ENCODE assay signal across 13 mouse cellular contexts in the genomic region with DNA sequence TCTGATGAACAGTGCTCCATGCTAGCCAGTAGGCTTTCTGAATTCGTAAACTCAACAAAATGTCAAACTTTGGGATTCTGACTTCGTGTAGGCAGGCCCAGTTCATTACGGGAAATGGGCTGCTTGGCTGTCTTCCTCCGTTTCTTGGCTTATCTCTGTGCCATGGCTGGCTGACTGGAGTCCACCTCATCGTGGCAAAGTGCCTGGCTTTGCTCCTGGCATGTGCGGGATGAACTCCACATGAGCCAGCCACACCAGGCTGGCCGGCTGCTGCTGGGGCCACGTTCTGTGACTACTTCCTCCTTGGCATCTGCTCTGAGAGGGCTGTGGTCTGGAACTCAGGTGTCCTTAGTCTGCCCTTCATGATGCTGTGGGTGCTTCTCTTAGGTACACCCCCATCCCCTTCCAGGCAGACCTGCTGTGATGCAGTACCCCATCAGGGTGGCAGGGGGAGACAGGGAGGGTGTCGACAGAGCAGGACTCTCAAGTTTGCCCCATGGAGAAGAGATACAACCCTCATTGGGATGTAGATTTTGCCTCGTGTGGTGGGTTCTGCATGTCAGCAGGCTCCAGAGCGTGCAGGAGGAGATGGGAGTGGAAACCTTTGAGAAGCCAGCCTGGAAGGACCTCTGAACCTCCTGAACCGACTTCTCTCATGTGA.
DNase-seq lines count a peak whose midpoint lies in the region; ATAC-seq and TF ChIP-seq lines count a peak whose summit lies in the region.
"Had no signal": no experiment of that assay in that cellular context is flagged by ENCODE, and none has a peak within 500 bp of the region (broad histone marks: within the 10 kb centered on the region; RNA-seq: fewer than 3 reads in every experiment).

No protein-coding gene starts in this region.

- ATAC-seq in erythroblast, adult 5-6 weeks (replicated peaks; ENCODE audit: low FRiP score, poor library complexity, severe bottlenecking) = no peak

- no peak for TF ChIP-seq RAD21 in MEL (IDR thresholded peaks at IDR 0.05; ENCODE audit: low read depth, low read length)

- H3K79me2 ChIP-seq in MEL (ENCODE audit: control insufficient read depth, insufficient read depth, low read length, poor library complexity) = no peaks in the 10 kb centered on the region

- no peaks in the 10 kb centered on the region for H3K27me3 ChIP-seq in E14TG2a.4 (ENCODE audit: insufficient read depth, low read length)
- H3K27me3 ChIP-seq in MEL (ENCODE audit: control insufficient read depth in 1 of 2, insufficient read depth in 2 of 2, low read length in 2 of 2) = no peaks in the 10 kb centered on the region
- H3K27me3 ChIP-seq: megakaryocyte, embryonic 14.5 days had no signal

- TF ChIP-seq CTCF in left cerebral cortex, adult 2 months (IDR thresholded peaks at IDR 0.05) = peak; percentile 25
- TF ChIP-seq CTCF in E14TG2a.4 (conservative IDR thresholded peaks at IDR 0.05; ENCODE audit: low read length) (peak; percentile 47), MEL (IDR thresholded peaks at IDR 0.05 in 2 of 3, conservative IDR thresholded peaks at IDR 0.05 in 1 of 3; ENCODE audit: control insufficient read depth in 1 of 3, insufficient read depth in 1 of 3, low read depth in 2 of 3, low read length in 3 of 3, poor library complexity in 1 of 3, severe bottlenecking in 1 of 3) (peak; percentile 14 to 26 (median 14); a peak in 2 of 6 replicates)

- TF ChIP-seq EP300 in MEL (IDR thresholded peaks at IDR 0.05; ENCODE audit: low read depth in 1 of 2, low read length in 2 of 2) = no peak

- H3K4me3 ChIP-seq in left cerebral cortex, adult 2 months = no peak overlapping the region
- H3K4me3 ChIP-seq in E14TG2a.4 (replicated peaks; ENCODE audit: low read length) = no peak overlapping the region
- H3K4me3 ChIP-seq in MEL (ENCODE audit: control insufficient read depth in 1 of 2, insufficient read depth in 1 of 2, low read depth in 2 of 2, low read length in 2 of 2) = no peak overlapping the region
- H3K4me3 ChIP-seq: embryonic facial prominence, embryonic 10.5 days; megakaryocyte, embryonic 14.5 days had no signal

- DNase-seq in left cerebral cortex, adult 2 months (ENCODE audit: extremely low spot score in 1 of 2, low spot score in 2 of 2) = no peak
- DNase-seq in left cerebral cortex, adult 9 months (ENCODE audit: low spot score in 2 of 2) = no peak
- DNase-seq in MEL (ENCODE audit: low read depth, low spot score) = peak; percentile 9
- peak; percentile 16 for DNase-seq in cerebellum, adult 9-10 months
- no peak for DNase-seq in gastrocnemius, postnatal 4 days (ENCODE audit: low spot score in 2 of 2)
- DNase-seq in Muller cell, postnatal 12 days (ENCODE audit: inconsistent ontology term) = no peak
- DNase-seq: adrenal gland, adult 2 months; kidney, postnatal 10 days; lung, adult 18-20 months had no signal

- H3K9me3 ChIP-seq in E14TG2a.4 (ENCODE audit: low read length) = no peaks in the 10 kb centered on the region
- no peaks in the 10 kb centered on the region for H3K9me3 ChIP-seq in MEL (replicated peaks; ENCODE audit: insufficient read depth, low read length)
- H3K9me3 ChIP-seq: embryonic facial prominence, embryonic 10.5 days; megakaryocyte, embryonic 14.5 days had no signal

- TF ChIP-seq POLR2A in MEL (IDR thresholded peaks at IDR 0.05; ENCODE audit: control insufficient read depth in 1 of 2, insufficient read depth in 1 of 2, low read depth in 1 of 2, low read length in 2 of 2, poor library complexity in 1 of 2) = no peak

- intact Hi-C loops in left cerebral cortex, adult 2 months (cut with DNase I) = no loop called here

- no peak overlapping the region for H3K9ac ChIP-seq in MEL (ENCODE audit: control insufficient read depth, low read depth, low read length, poor library complexity, severe bottlenecking)

- H3K4me1 ChIP-seq in E14TG2a.4 (replicated peaks; ENCODE audit: low read depth, low read length) = peaks cover 6% of the 10 kb centered on the region; the same call in 1 of the 2 replicates
- no peaks in the 10 kb centered on the region for H3K4me1 ChIP-seq in MEL (ENCODE audit: control insufficient read depth in 1 of 2, insufficient read depth in 2 of 2, low read length in 2 of 2)
- H3K4me1 ChIP-seq: megakaryocyte, embryonic 14.5 days had no signal

- H3K36me3 ChIP-seq in E14TG2a.4 (ENCODE audit: insufficient read depth, low read length) (no peaks in the 10 kb centered on the region), MEL (ENCODE audit: control insufficient read depth in 1 of 2, insufficient read depth in 2 of 2, low read length in 2 of 2) (no peaks in the 10 kb centered on the region)
- H3K36me3 ChIP-seq: embryonic facial prominence, embryonic 10.5 days had no signal

- no peak overlapping the region for H3K27ac ChIP-seq in left cerebral cortex, adult 2 months
- no peak overlapping the region for H3K27ac ChIP-seq in MEL (ENCODE audit: control insufficient read depth, low read depth, low read length)
- H3K27ac ChIP-seq: embryonic facial prominence, embryonic 10.5 days had no signal

TF ChIP-seq in MEL, 35 proteins besides CTCF, POLR2A, EP300 and RAD21:
- TF ChIP-seq ETS1 (IDR thresholded peaks at IDR 0.05; ENCODE audit: low read depth, low read length) (no peak), BHLHE40 (IDR thresholded peaks at IDR 0.05; ENCODE audit: borderline replicate concordance, low read depth, low read length) (no peak), NRF1 (IDR thresholded peaks at IDR 0.05; ENCODE audit: insufficient read depth, low read depth, low read length, poor library complexity, severe bottlenecking) (no peak), SMC3 (IDR thresholded peaks at IDR 0.05; ENCODE audit: low read depth, low read length) (peak; percentile 16; the same call in 1 of the 2 replicates), ZNF384 (IDR thresholded peaks at IDR 0.05; ENCODE audit: low read depth, low read length) (no peak), SIN3A (IDR thresholded peaks at IDR 0.05; ENCODE audit: low read length) (no peak), MYB (IDR thresholded peaks at IDR 0.05; ENCODE audit: low read depth, low read length) (no peak)

Comparison
In these comparisons a context has a peak if more than half of its experiments do, and no peak if none do; other contexts are left out.
1. DNase-seq: peak in MEL (single experiment) and cerebellum, adult 9-10 months (single experiment); none in left cerebral cortex, adult 2 months (0 of 2), left cerebral cortex, adult 9 months (0 of 2), gastrocnemius, postnatal 4 days (0 of 2) and Muller cell, postnatal 12 days (single experiment).
2. Peak in every context shown above with its lines, with median percentiles within 50 percentile points of each other: CTCF ChIP-seq.